Mouse (Mus musculus) MEL (cell line): Measurements from ENCODE around the gene Tmed3. TPM values are rescaled to one million over a fixed set of nuclear protein-coding genes. Genes with fewer than 3 reads are reported as not detected.

ENCODE experiments used
- DNase-seq: peaks from one replicate; pipeline ENCODE4 v3.0.0; 2011; ENCODE audit warnings: low read depth, low spot score
- H3K27ac ChIP-seq: 2 replicates; pipeline ENCODE4 v1.5.1; 2012; ENCODE audit warnings: low read depth, mild to moderate bottlenecking, control low read depth, low read length, moderate library complexity; ENCODE audit not compliant: control insufficient read depth
- H3K27me3 ChIP-seq, 2 experiments: fragments of 150-350 bp in 1 of 2; sonication (generic) in 1 of 2; 2 replicates each; pipeline ENCODE4 v1.6.1; 2012; ENCODE audit warnings: low read length in 2 of 2, mild to moderate bottlenecking in 2 of 2, improper control_type of control experiment in 1 of 2, moderate library complexity in 1 of 2; ENCODE audit not compliant: insufficient read depth in 2 of 2, control insufficient read depth in 1 of 2
- H3K36me3 ChIP-seq, 2 experiments: 2 replicates each; pipeline ENCODE4 v1.6.1; 2012 to 2014; ENCODE audit warnings: low read length in 2 of 2, improper control_type of control experiment in 1 of 2, inconsistent platforms in 1 of 2, mild to moderate bottlenecking in 1 of 2; ENCODE audit not compliant: insufficient read depth in 2 of 2, control insufficient read depth in 1 of 2
- H3K4me1 ChIP-seq, 2 experiments: fragments of 150-350 bp in 1 of 2; sonication (generic) in 1 of 2; 2 replicates each; pipeline ENCODE4 v1.6.1; 2012; ENCODE audit warnings: low read length in 2 of 2, improper control_type of control experiment in 1 of 2, mild to moderate bottlenecking in 1 of 2; ENCODE audit not compliant: insufficient read depth in 2 of 2, control insufficient read depth in 1 of 2
- H3K4me3 ChIP-seq, 2 experiments: fragments of 150-350 bp in 1 of 2; sonication (generic) in 1 of 2; 2 replicates each; pipeline ENCODE4 v1.5.1; 2012; ENCODE audit warnings: low read depth in 2 of 2, low read length in 2 of 2, mild to moderate bottlenecking in 2 of 2, moderate library complexity in 2 of 2, control low read depth in 1 of 2, improper control_type of control experiment in 1 of 2; ENCODE audit not compliant: control insufficient read depth in 1 of 2, insufficient read depth in 1 of 2
- H3K79me2 ChIP-seq: 2 replicates; pipeline ENCODE4 v1.6.1; 2012; ENCODE audit warnings: mild to moderate bottlenecking, low read length, moderate library complexity; ENCODE audit not compliant: control insufficient read depth, poor library complexity, insufficient read depth
- H3K9ac ChIP-seq: 2 replicates; pipeline ENCODE4 v1.6.1; 2012; ENCODE audit warnings: low read depth, mild to moderate bottlenecking, control low read depth, low read length, moderate library complexity; ENCODE audit not compliant: control insufficient read depth, poor library complexity, severe bottlenecking
- H3K9me3 ChIP-seq: fragments of 150-350 bp; sonication (generic); replicated peaks from 2 replicates; pipeline ENCODE4 v1.6.1; 2012; ENCODE audit warnings: mild to moderate bottlenecking, low read length, improper control_type of control experiment, moderate library complexity; ENCODE audit not compliant: insufficient read depth
- BHLHE40 ChIP-seq: IDR thresholded peaks from 2 replicates; pipeline ENCODE4 v1.6.1; 2012; ENCODE audit warnings: low read depth, mild to moderate bottlenecking, inconsistent platforms, low read length, improper control_type of control experiment, borderline replicate concordance
- CHD1 ChIP-seq: IDR thresholded peaks from 2 replicates; pipeline ENCODE4 v1.6.1; 2012; ENCODE audit warnings: low read depth, mild to moderate bottlenecking, inconsistent platforms, low read length, improper control_type of control experiment
- CTCF ChIP-seq, 3 experiments: IDR thresholded peaks in 2 of 3; conservative IDR thresholded peaks in 1 of 3; 2 replicates each; pipeline ENCODE4 v1.5.1; 2011 to 2012; ENCODE audit warnings: low read length in 3 of 3, low read depth in 2 of 3, mild to moderate bottlenecking in 2 of 3, improper control_type of control experiment in 1 of 3, inconsistent platforms in 1 of 3, mixed read lengths in 1 of 3, moderate library complexity in 1 of 3; ENCODE audit not compliant: control insufficient read depth in 1 of 3, insufficient read depth in 1 of 3, poor library complexity in 1 of 3, severe bottlenecking in 1 of 3
- E2F4 ChIP-seq: IDR thresholded peaks from 2 replicates; pipeline ENCODE4 v1.6.1; 2011; ENCODE audit warnings: low read depth, low read length, improper control_type of control experiment, borderline replicate concordance
- ELF1 ChIP-seq: IDR thresholded peaks from 2 replicates; pipeline ENCODE4 v1.6.1; 2014; ENCODE audit warnings: low read depth, mild to moderate bottlenecking, inconsistent platforms, low read length, improper control_type of control experiment, moderate library complexity
- EP300 ChIP-seq, 2 experiments: IDR thresholded peaks; 2 replicates each; pipeline ENCODE4 v1.6.1; 2011; ENCODE audit warnings: improper control_type of control experiment in 2 of 2, low read length in 2 of 2, low read depth in 1 of 2, mild to moderate bottlenecking in 1 of 2
- ETS1 ChIP-seq: IDR thresholded peaks from 2 replicates; pipeline ENCODE4 v1.6.1; 2012; ENCODE audit warnings: low read depth, mild to moderate bottlenecking, inconsistent platforms, low read length, improper control_type of control experiment, moderate library complexity
- GABPA ChIP-seq: IDR thresholded peaks from 2 replicates; pipeline ENCODE4 v1.6.1; 2012; ENCODE audit warnings: low read depth, mild to moderate bottlenecking, inconsistent platforms, low read length, improper control_type of control experiment, moderate library complexity
- HCFC1 ChIP-seq: IDR thresholded peaks from 2 replicates; pipeline ENCODE4 v1.6.1; 2012; ENCODE audit warnings: low read depth, mild to moderate bottlenecking, inconsistent platforms, low read length, improper control_type of control experiment, moderate library complexity
- MAFK ChIP-seq: IDR thresholded peaks from 2 replicates; pipeline ENCODE4 v1.6.1; 2011; ENCODE audit warnings: low read depth, mild to moderate bottlenecking, low read length, improper control_type of control experiment, borderline replicate concordance
- MXI1 ChIP-seq: IDR thresholded peaks from 2 replicates; pipeline ENCODE4 v1.6.1; 2011; ENCODE audit warnings: mild to moderate bottlenecking, low read depth, low read length, improper control_type of control experiment
- NRF1 ChIP-seq: IDR thresholded peaks from 2 replicates; pipeline ENCODE4 v1.6.1; 2014; ENCODE audit warnings: low read depth, mild to moderate bottlenecking, inconsistent platforms, low read length, improper control_type of control experiment, moderate library complexity; ENCODE audit not compliant: poor library complexity, insufficient read depth, severe bottlenecking
- POLR2AphosphoS5 ChIP-seq: IDR thresholded peaks from 2 replicates; pipeline ENCODE4 v1.6.1; 2012; ENCODE audit warnings: low read depth, borderline replicate concordance, mild to moderate bottlenecking, inconsistent platforms, low read length, moderate library complexity, mixed read lengths
- SIN3A ChIP-seq: IDR thresholded peaks from 2 replicates; pipeline ENCODE4 v1.6.1; 2012; ENCODE audit warnings: low read length, improper control_type of control experiment, inconsistent platforms
- SMC3 ChIP-seq: IDR thresholded peaks from 2 replicates; pipeline ENCODE4 v1.6.1; 2011; ENCODE audit warnings: low read depth, low read length, improper control_type of control experiment
- TAL1 ChIP-seq: IDR thresholded peaks from 2 replicates; pipeline ENCODE4 v1.6.1; 2012; ENCODE audit warnings: mild to moderate bottlenecking, inconsistent platforms, low read length, moderate library complexity, mixed read lengths
- TCF12 ChIP-seq: IDR thresholded peaks from 2 replicates; pipeline ENCODE4 v1.6.1; 2014; ENCODE audit warnings: low read depth, mild to moderate bottlenecking, inconsistent platforms, low read length, improper control_type of control experiment, moderate library complexity
- ZMIZ1 ChIP-seq: IDR thresholded peaks from 2 replicates; pipeline ENCODE4 v1.6.1; 2012; ENCODE audit warnings: low read depth, mild to moderate bottlenecking, inconsistent platforms, low read length, improper control_type of control experiment, moderate library complexity
- polyA plus RNA-seq, 2 experiments: library from polyadenylated mRNA; stranded (reverse) in 1 of 2; unstranded in 1 of 2; fragments of >175 nt in 1 of 2; fragments of >200 nt in 1 of 2; gene quantifications; 2 replicates each; pipeline versions ENCODE4 v1.2.1 to v1.2.4; 2012; ENCODE audit warnings: low replicate concordance in 2 of 2, low read depth in 1 of 2; ENCODE audit not compliant: insufficient read length in 2 of 2, insufficient read depth in 1 of 2, missing spikeins in 1 of 2
- total RNA-seq: library from RNA; depleted of rRNA; stranded (reverse); fragments of 300-350 nt; gene quantifications from 2 replicates; pipeline ENCODE4 v1.2.3, GENCODE M21; 2012

The Tmed3 gene
- total and polyA plus RNA-seq, 3 experiments = 76.7 to 102 TPM; not detected in 1

- TF ChIP-seq ZMIZ1 (no peak), EP300 (IDR thresholded peaks at IDR 0.05; ENCODE audit: low read depth in 1 of 2, low read length in 2 of 2) (no peak), ELF1 (no peak), BHLHE40 (no peak), MXI1 (no peak), HCFC1 (no peak), CHD1 (no peak), CTCF (IDR thresholded peaks at IDR 0.05 in 2 of 3, conservative IDR thresholded peaks at IDR 0.05 in 1 of 3; ENCODE audit: control insufficient read depth in 1 of 3, insufficient read depth in 1 of 3, low read depth in 2 of 3, low read length in 3 of 3, poor library complexity in 1 of 3, severe bottlenecking in 1 of 3) (no peak), E2F4 (no peak), SIN3A (no peak), ETS1 (no peak), TCF12 (no peak), GABPA (no peak), POLR2AphosphoS5 (no peak), MAFK (no peak), NRF1 (no peak)
- TF ChIP-seq, all 39 proteins: peak for 0
- no peak overlapping the region for H3K27ac ChIP-seq
- H3K9ac ChIP-seq = no peak overlapping the region
- no peak overlapping the region for H3K4me3 ChIP-seq
- no peaks in the 10 kb centered on the region for H3K9me3 ChIP-seq
- DNase-seq = peak; percentile 9
- no peaks in the 10 kb centered on the region for H3K27me3 ChIP-seq
- no peaks in the 10 kb centered on the region for H3K4me1 ChIP-seq
- H3K79me2 ChIP-seq = no peaks in the 10 kb centered on the region
- no peaks in the 10 kb centered on the region for H3K36me3 ChIP-seq
Observed at GRCm38 (mm10) chr9:89736932-89737705, 32.3 kb upstream of the Tmed3 start.

- Histone ChIP-seq H3K27ac (no peak overlapping the region), H3K79me2 (peaks cover 10% of the 10 kb centered on the region), H3K4me3 (no peak overlapping the region), H3K9ac (no peak overlapping the region), H3K27me3 (no peaks in the 10 kb centered on the region)
- DNase-seq = peak; percentile 65
- TF ChIP-seq TCF12 (no peak), EP300 (IDR thresholded peaks at IDR 0.05; ENCODE audit: low read depth in 1 of 2, low read length in 2 of 2) (0 out of 4 replicates have a peak, but pooled peaks of 1 of the 2 experiments have one; percentile 7), CTCF (IDR thresholded peaks at IDR 0.05 in 2 of 3, conservative IDR thresholded peaks at IDR 0.05 in 1 of 3; ENCODE audit: control insufficient read depth in 1 of 3, insufficient read depth in 1 of 3, low read depth in 2 of 3, low read length in 3 of 3, poor library complexity in 1 of 3, severe bottlenecking in 1 of 3) (peak; percentile 10 to 64 (median 56); a peak in 4 of 6 replicates), TAL1 (peak; percentile 12; the same call in 1 of the 2 replicates), POLR2AphosphoS5 (no peak), SMC3 (peak; percentile 39)
- TF ChIP-seq, all 39 proteins: peak for 4
- H3K4me1 ChIP-seq = peaks cover 3 to 8% of the 10 kb centered on the region in 2 experiments; a peak in 3 of 4 replicates
- H3K36me3 ChIP-seq = peaks cover 0 to 10% of the 10 kb centered on the region in 2 experiments; a peak in 2 of 4 replicates
- no peaks in the 10 kb centered on the region for H3K9me3 ChIP-seq
Observed at GRCm38 (mm10) chr9:89706906-89707305, 2.0 kb upstream of the Tmed3 start.
